Mouse (Mus musculus): ENCODE measurements around the gene Ppp2ca. TPM values are rescaled to one million over a fixed set of nuclear protein-coding genes. Genes with fewer than 3 reads are reported as not detected.
A peak's percentile ranks its signal among the peaks of the same experiment; 100 is the strongest.

Ppp2ca gene
- polyA plus RNA-seq, 1 experiment from 2014 or later = 175 TPM

GRCm38 (mm10) chr11:52085857-52086203, 12.7 kb upstream of the Ppp2ca start:
- H3K4me1 ChIP-seq (ENCODE audit: control insufficient read depth, insufficient read depth, low read length) = no peaks in the 10 kb centered on the region
- no peaks in the 10 kb centered on the region for H3K36me3 ChIP-seq (ENCODE audit: control insufficient read depth, insufficient read depth, low read length)
- no peak overlapping the region for H3K4me3 ChIP-seq (ENCODE audit: low read depth, low read length)
- H3K27ac ChIP-seq (ENCODE audit: low read depth, low read length) = peak overlapping the region; percentile 74
- 48% methylated on average over 4 of the region's 4 CpGs for WGBS
- 0 out of 2 replicates have a peak overlapping the region, but pooled peaks have one; percentile 8 for H3K4me2 ChIP-seq (ENCODE audit: low read depth, low read length)
- H3K27me3 ChIP-seq (ENCODE audit: control insufficient read depth, insufficient read depth, low read length) = no peaks in the 10 kb centered on the region
- no peak overlapping the region for H3K9ac ChIP-seq (replicated peaks; ENCODE audit: low read depth, low read length)
- peak; percentile 54; the same call in 1 of the 2 replicates for ATAC-seq (ENCODE audit: low read depth)
- no peaks in the 10 kb centered on the region for H3K9me3 ChIP-seq (ENCODE audit: control insufficient read depth, low read length)

DNA sequence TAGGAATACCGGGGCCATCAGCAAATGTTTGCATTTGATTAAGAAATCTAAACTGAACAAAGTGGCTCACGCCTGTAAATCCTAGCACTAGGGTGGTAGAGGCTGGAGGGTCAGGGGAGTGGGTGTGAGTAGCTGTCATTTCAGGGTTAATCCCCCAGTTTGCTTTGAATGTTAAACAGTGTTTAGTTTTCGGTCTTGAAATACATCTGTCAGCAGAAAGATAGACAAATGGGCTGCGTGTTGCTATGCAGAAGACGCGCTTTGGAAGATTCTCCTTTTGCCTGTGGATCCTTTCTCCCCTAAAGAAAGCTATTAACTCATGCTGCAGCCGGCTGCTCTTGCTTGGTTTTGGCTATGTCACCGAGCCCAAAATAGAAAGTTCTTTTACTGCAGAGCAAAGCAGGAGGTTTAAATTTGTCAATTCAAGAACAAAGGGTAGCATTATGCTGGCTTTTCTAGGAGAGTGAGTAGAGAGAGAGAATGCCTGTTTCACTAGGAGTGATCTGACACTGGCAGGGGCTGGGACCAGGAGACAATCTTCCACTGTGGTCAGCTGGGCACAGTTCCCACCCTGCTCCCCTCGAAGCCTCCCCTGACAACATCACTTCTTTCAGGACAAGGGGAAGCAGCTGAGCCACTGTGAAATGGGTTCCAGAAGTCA, 12.1 kb upstream of the Ppp2ca start:
- 40% methylated on average over 9 of the region's 9 CpGs for WGBS
- ATAC-seq (ENCODE audit: low read depth) = peak; percentile 87; the same call in 1 of the 2 replicates
- Histone ChIP-seq H3K4me3 (ENCODE audit: low read depth, low read length) (no peak overlapping the region), H3K4me2 (ENCODE audit: low read depth, low read length) (0 out of 2 replicates have a peak overlapping the region, but pooled peaks have one; percentile 8), H3K36me3 (ENCODE audit: control insufficient read depth, insufficient read depth, low read length) (no peaks in the 10 kb centered on the region), H3K27me3 (ENCODE audit: control insufficient read depth, insufficient read depth, low read length) (no peaks in the 10 kb centered on the region), H3K4me1 (ENCODE audit: control insufficient read depth, insufficient read depth, low read length) (no peaks in the 10 kb centered on the region), H3K27ac (ENCODE audit: low read depth, low read length) (peak overlapping the region; percentile 74), H3K9me3 (ENCODE audit: control insufficient read depth, low read length) (no peaks in the 10 kb centered on the region), H3K9ac (replicated peaks; ENCODE audit: low read depth, low read length) (no peak overlapping the region)

DNA sequence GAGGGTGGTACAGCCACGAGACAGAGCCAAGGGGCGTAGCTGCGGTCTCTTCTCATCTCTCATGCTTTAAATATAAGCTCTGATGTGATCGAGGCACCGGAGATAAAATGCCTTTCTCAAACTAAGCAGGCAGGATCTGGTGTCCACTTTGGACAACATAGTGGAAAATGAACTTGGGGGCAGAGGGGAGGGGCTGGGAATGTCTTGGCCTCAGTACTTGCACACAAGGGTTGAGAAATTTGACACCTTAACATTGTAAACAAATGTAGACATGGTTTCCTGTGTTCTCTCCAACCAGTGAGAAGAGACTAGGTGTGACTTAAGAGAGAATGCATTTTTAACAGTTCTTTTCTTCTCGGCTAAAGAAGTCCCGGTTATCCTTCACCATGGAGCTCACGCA, 9.2 kb upstream of the Ppp2ca start:
- H3K9ac ChIP-seq (replicated peaks; ENCODE audit: low read depth, low read length) = no peak overlapping the region
- H3K36me3 ChIP-seq (ENCODE audit: control insufficient read depth, insufficient read depth, low read length) = no peaks in the 10 kb centered on the region
- no peak for ATAC-seq (ENCODE audit: low read depth)
- 79% methylated on average over 8 of the region's 8 CpGs for WGBS
- H3K4me3 ChIP-seq (ENCODE audit: low read depth, low read length) = no peak overlapping the region
- H3K27ac ChIP-seq (ENCODE audit: low read depth, low read length) = no peak overlapping the region
- no peak overlapping the region for H3K4me2 ChIP-seq (ENCODE audit: low read depth, low read length)
- H3K9me3 ChIP-seq (ENCODE audit: control insufficient read depth, low read length) = no peaks in the 10 kb centered on the region
- no peaks in the 10 kb centered on the region for H3K27me3 ChIP-seq (ENCODE audit: control insufficient read depth, insufficient read depth, low read length)
- H3K4me1 ChIP-seq (ENCODE audit: control insufficient read depth, insufficient read depth, low read length) = no peaks in the 10 kb centered on the region

DNA sequence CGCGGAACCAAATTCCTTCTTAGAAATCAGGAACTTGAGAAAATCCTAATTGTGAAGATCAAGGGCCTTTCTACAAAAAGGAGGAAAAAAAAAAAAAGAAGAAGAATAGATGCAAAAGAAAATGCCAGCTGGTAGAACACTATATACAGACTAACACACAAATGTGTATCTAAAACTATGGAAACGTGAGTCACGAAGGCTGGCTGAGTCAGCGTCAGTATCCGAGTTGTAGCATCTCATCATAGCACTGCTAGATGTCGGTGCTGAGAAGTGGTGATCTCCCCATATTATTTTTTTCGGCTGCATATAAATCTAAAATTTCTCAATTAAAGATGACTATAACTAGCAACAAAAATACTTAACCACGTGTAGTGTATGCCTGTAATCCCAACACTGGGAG, 7.2 kb upstream of the Ppp2ca start:
- WGBS = 90% methylated on average over 9 of the region's 9 CpGs
- ATAC-seq (ENCODE audit: low read depth) = no peak
- Histone ChIP-seq H3K4me1 (ENCODE audit: control insufficient read depth, insufficient read depth, low read length) (no peaks in the 10 kb centered on the region), H3K4me3 (ENCODE audit: low read depth, low read length) (no peak overlapping the region), H3K9me3 (ENCODE audit: control insufficient read depth, low read length) (no peaks in the 10 kb centered on the region), H3K27ac (ENCODE audit: low read depth, low read length) (no peak overlapping the region), H3K36me3 (ENCODE audit: control insufficient read depth, insufficient read depth, low read length) (no peaks in the 10 kb centered on the region), H3K4me2 (ENCODE audit: low read depth, low read length) (no peak overlapping the region), H3K9ac (replicated peaks; ENCODE audit: low read depth, low read length) (no peak overlapping the region), H3K27me3 (ENCODE audit: control insufficient read depth, insufficient read depth, low read length) (no peaks in the 10 kb centered on the region)

GRCm38 (mm10) chr11:52094568-52094967, 3.9 kb upstream of the Ppp2ca start:
- Histone ChIP-seq H3K27ac (ENCODE audit: low read depth, low read length) (no peak overlapping the region), H3K9me3 (ENCODE audit: control insufficient read depth, low read length) (no peaks in the 10 kb centered on the region), H3K4me2 (ENCODE audit: low read depth, low read length) (no peak overlapping the region), H3K4me1 (ENCODE audit: control insufficient read depth, insufficient read depth, low read length) (peaks cover 5% of the 10 kb centered on the region), H3K9ac (replicated peaks; ENCODE audit: low read depth, low read length) (no peak overlapping the region), H3K27me3 (ENCODE audit: control insufficient read depth, insufficient read depth, low read length) (no peaks in the 10 kb centered on the region), H3K4me3 (ENCODE audit: low read depth, low read length) (no peak overlapping the region), H3K36me3 (ENCODE audit: control insufficient read depth, insufficient read depth, low read length) (no peaks in the 10 kb centered on the region)
- 70% methylated on average over 5 of the region's 5 CpGs for WGBS
- ATAC-seq (ENCODE audit: low read depth) = no peak

- Histone ChIP-seq H3K4me1 (ENCODE audit: control insufficient read depth, insufficient read depth, low read length) (peaks cover 16% of the 10 kb centered on the region), H3K4me2 (ENCODE audit: low read depth, low read length) (no peak overlapping the region), H3K36me3 (ENCODE audit: control insufficient read depth, insufficient read depth, low read length) (no peaks in the 10 kb centered on the region), H3K9me3 (ENCODE audit: control insufficient read depth, low read length) (no peaks in the 10 kb centered on the region), H3K27me3 (ENCODE audit: control insufficient read depth, insufficient read depth, low read length) (no peaks in the 10 kb centered on the region), H3K27ac (ENCODE audit: low read depth, low read length) (no peak overlapping the region), H3K9ac (replicated peaks; ENCODE audit: low read depth, low read length) (no peak overlapping the region), H3K4me3 (ENCODE audit: low read depth, low read length) (no peak overlapping the region)
- no peak for ATAC-seq (ENCODE audit: low read depth)
- 75% methylated on average over 3 of the region's 3 CpGs for WGBS
Measured at GRCm38 (mm10) chr11:52097016-52097415, 1.5 kb upstream of the Ppp2ca start.

DNA sequence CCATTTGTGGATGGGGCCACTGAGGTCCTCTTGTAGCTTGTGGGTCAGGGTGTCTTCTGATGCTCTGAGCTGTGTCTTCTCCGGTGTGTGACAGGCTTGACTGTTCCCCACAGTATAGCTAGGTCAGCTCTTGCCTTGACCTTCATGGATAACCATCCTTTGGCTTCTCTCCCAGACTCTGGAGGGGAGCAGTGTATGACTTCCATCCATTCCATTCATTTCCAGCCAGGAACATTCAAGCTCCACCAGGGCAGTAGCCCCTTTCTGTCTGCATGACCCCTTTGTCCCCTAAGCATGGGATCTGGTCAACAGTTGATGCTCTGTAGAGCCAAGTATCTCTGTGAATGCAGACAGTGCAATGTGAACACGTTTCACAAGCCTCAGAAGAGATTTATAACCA, 885 bp upstream of the Ppp2ca start:
- H3K27me3 ChIP-seq (ENCODE audit: control insufficient read depth, insufficient read depth, low read length) = no peaks in the 10 kb centered on the region
- WGBS = 74% methylated on average over 2 of the region's 2 CpGs
- no peak overlapping the region for H3K9ac ChIP-seq (replicated peaks; ENCODE audit: low read depth, low read length)
- H3K27ac ChIP-seq (ENCODE audit: low read depth, low read length) = 0 out of 2 replicates have a peak overlapping the region, but pooled peaks have one; percentile 100
- no peaks in the 10 kb centered on the region for H3K36me3 ChIP-seq (ENCODE audit: control insufficient read depth, insufficient read depth, low read length)
- H3K4me2 ChIP-seq (ENCODE audit: low read depth, low read length) = peak overlapping the region; percentile 89
- H3K4me3 ChIP-seq (ENCODE audit: low read depth, low read length) = no peak overlapping the region
- H3K4me1 ChIP-seq (ENCODE audit: control insufficient read depth, insufficient read depth, low read length) = peaks cover 16% of the 10 kb centered on the region
- H3K9me3 ChIP-seq (ENCODE audit: control insufficient read depth, low read length) = no peaks in the 10 kb centered on the region
- ATAC-seq (ENCODE audit: low read depth) = no peak

- Histone ChIP-seq H3K27ac (ENCODE audit: low read depth, low read length) (peak overlapping the region; percentile 100), H3K9ac (replicated peaks; ENCODE audit: low read depth, low read length) (peak overlapping the region; percentile 98), H3K4me3 (ENCODE audit: low read depth, low read length) (peak overlapping the region; percentile 100), H3K4me1 (ENCODE audit: control insufficient read depth, insufficient read depth, low read length) (peaks cover 17% of the 10 kb centered on the region), H3K9me3 (ENCODE audit: control insufficient read depth, low read length) (no peaks in the 10 kb centered on the region), H3K36me3 (ENCODE audit: control insufficient read depth, insufficient read depth, low read length) (no peaks in the 10 kb centered on the region), H3K27me3 (ENCODE audit: control insufficient read depth, insufficient read depth, low read length) (no peaks in the 10 kb centered on the region), H3K4me2 (ENCODE audit: low read depth, low read length) (peak overlapping the region; percentile 89)
- WGBS = under 1% methylated on average over 69 of the region's 72 CpGs
- ATAC-seq (ENCODE audit: low read depth) = peak; percentile 88
Measured at GRCm38 (mm10) chr11:52099031-52099761, 715 bp downstream of the Ppp2ca start.

- Histone ChIP-seq H3K27ac (ENCODE audit: low read depth, low read length) (peak overlapping the region; percentile 100; the same call in 1 of the 2 replicates), H3K4me2 (ENCODE audit: low read depth, low read length) (peak overlapping the region; percentile 89), H3K4me3 (ENCODE audit: low read depth, low read length) (peak overlapping the region; percentile 100), H3K4me1 (ENCODE audit: control insufficient read depth, insufficient read depth, low read length) (peaks cover 18% of the 10 kb centered on the region), H3K27me3 (ENCODE audit: control insufficient read depth, insufficient read depth, low read length) (no peaks in the 10 kb centered on the region), H3K9me3 (ENCODE audit: control insufficient read depth, low read length) (no peaks in the 10 kb centered on the region), H3K9ac (replicated peaks; ENCODE audit: low read depth, low read length) (peak overlapping the region; percentile 98), H3K36me3 (ENCODE audit: control insufficient read depth, insufficient read depth, low read length) (no peaks in the 10 kb centered on the region)
- WGBS = 8% methylated on average over 7 of the region's 7 CpGs
- no peak for ATAC-seq (ENCODE audit: low read depth)
Measured at GRCm38 (mm10) chr11:52099771-52100219, 1.3 kb downstream of the Ppp2ca start.
